Mouse (Mus musculus) brain, embryonic 14.5 days (tissue): ENCODE results near the gene Mvd. TPM values are rescaled to one million over a fixed set of nuclear protein-coding genes. Genes with fewer than 3 reads are reported as not detected.
A peak's percentile ranks its signal among the peaks of the same experiment; 100 is the strongest.

Experiments used
- DNase-seq: peaks from one replicate; pipeline ENCODE4 v3.0.0-alpha.2; 2011; ENCODE audit warnings: low read depth
- CTCF ChIP-seq: fragments of 200-500 bp; IDR thresholded peaks from 2 replicates; pipeline ENCODE4 v1.5.1; 2012; ENCODE audit warnings: inconsistent platforms, mild to moderate bottlenecking, moderate library complexity, borderline replicate concordance; ENCODE audit not compliant: insufficient read depth, insufficient read length; ENCODE audit errors: extremely low read depth
- POLR2A ChIP-seq: fragments of 200-500 bp; IDR thresholded peaks from 2 replicates; pipeline ENCODE4 v1.6.1; 2012; ENCODE audit warnings: mild to moderate bottlenecking, inconsistent platforms, borderline replicate concordance; ENCODE audit not compliant: poor library complexity, insufficient read depth, insufficient read length, severe bottlenecking; ENCODE audit errors: extremely low read depth
- polyA plus RNA-seq: library from polyadenylated mRNA; depleted of rRNA; stranded (reverse); fragments of >200 nt; gene quantifications from 2 replicates; pipeline ENCODE4 v1.2.3, GENCODE M21; 2012

Mvd gene
- polyA plus RNA-seq, 1 experiment: 60.8 TPM

DNA sequence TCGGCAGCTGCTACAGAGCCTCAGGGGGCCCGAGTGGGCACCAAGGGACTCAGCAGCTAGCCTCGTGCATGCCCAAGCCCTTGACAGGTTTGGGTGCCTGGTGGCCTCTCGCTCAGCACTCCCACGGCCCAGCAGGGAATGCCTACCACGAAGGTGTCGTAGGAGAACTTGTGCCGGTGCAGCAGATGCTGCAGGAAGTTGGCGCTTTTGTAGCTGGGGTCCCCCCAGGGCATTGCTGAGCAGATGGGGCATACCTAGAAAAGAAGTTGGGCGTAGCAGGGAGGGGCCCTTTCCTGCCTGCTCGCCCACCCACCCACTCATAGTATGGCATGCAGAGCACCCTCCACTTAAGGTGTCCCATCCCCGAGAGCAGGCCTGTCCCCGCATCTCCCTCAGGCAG is 24.6 kb upstream of the Mvd start:
- no peak for DNase-seq
- TF ChIP-seq CTCF: no peak
- no peak for TF ChIP-seq POLR2A

DNA sequence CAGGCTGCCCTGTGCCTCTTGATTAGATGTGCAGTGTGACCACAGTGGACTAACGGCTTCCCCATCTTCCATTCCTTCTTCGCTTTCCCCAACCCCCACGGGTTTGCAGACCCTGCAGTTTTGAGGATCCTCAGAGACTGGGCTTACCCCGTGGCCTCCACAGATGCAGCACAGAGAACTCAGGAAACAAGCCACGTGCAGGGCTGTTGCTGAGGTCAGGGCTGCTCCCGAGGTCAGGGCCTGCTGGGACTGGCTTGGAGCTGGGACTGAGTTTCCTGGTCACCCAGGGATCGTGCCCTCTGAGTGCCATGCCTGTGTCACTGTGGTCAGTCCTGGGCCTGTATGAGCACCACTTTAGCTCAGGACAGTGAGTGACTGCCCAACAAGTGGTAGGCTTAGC is 21.8 kb upstream of the Mvd start:
- TF ChIP-seq POLR2A (no peak), CTCF (no peak)
- no peak for DNase-seq

GRCm38 (mm10) chr8:122463651-122464640 is 20.7 kb upstream of the Mvd start:
- no peak for DNase-seq
- TF ChIP-seq CTCF (no peak), POLR2A (no peak)

- DNase-seq: no peak
- TF ChIP-seq CTCF: no peak
- TF ChIP-seq POLR2A: no peak
These were observed 19.3 kb upstream of the Mvd start for GRCm38 (mm10) chr8:122462510-122462909.

DNA sequence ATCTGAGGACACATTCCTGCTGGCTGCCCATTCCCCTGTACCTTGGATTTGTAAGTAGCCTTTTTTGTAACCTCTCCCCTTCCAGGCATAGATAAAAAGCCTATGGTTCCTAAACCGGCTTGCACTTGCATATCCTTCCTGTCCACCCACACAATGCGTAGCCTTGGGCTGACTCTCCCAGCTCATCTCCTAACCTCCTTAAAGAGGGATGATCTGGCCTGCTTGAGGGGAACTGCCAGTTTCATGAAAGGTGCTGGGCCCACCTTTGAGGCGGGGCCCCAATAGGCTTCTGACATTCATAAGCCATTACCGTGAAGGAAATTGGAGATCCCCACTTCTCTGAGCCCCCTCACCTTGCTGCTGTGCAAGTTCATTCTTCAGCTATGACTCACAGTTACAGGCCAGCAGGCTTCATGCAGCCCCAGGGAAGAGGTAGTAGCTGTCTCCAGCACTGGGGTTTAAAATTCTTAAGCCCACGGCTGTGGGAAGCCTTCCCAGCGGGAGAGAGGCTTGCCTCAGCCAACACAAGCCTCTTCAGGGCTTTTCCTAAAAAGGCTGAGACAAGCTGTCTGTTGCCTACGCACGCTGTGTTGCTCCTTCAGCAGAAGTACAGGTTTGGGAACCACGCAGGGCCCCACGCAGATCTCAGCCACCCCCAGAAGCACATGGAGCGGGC is 18.4 kb upstream of the Mvd start:
- no peak for TF ChIP-seq POLR2A
- no peak for TF ChIP-seq CTCF

DNA sequence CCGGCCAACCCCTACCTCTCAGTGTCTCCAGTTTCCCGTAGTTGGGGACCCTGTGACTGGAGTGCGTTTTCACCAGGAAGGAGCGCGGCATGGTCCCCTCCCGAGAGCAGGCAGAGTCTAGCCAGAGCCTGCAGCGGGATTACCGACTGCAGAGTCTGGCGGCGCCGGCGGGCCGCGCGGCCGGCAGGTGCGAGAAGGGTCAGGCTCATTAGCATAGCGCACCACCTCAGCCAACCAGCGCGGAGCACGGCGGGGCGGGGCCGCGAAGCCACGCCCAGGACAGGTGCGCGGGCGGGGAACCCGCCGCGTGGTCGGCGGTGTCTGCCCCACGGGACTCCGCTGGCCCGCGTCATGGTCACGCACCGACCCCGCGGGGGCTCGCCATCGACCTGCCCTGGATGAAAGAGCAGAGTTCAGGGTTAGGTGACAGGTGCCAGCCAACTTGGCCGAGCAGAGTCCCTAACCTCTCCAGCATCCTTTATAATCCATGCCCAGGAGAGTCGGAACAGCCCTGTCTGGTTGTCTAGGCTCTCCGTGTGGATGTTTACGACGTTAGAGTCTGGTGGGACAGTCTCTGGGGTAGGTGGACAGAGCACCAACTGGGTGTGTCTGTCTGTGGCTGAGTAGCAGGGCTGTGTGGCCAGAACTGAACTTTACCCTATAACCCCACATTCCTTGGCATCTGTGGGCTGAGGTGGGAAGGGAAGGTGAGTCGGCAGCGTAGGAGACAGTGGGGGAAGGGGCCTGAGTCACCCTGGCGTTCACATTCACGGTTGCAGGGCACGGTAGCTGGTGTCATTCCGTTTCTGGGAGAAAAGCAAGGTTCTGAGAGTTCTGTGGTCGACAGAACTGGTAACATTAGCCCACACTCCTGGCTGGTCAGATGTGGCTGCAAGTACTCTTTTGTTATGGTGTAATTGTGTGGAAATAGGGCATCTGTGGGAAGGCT is 17.6 kb upstream of the Mvd start, which contains the start of gene Snai3:
TSS of gene Snai3 (minus strand) at position 210 of the 949 bp plus-strand sequence.
- peak; percentile 34 for DNase-seq
- TF ChIP-seq POLR2A: no peak
- no peak for TF ChIP-seq CTCF

More for the DNA sequence above, 18.4 kb upstream of the Mvd start:
- DNase-seq: no peak

DNA sequence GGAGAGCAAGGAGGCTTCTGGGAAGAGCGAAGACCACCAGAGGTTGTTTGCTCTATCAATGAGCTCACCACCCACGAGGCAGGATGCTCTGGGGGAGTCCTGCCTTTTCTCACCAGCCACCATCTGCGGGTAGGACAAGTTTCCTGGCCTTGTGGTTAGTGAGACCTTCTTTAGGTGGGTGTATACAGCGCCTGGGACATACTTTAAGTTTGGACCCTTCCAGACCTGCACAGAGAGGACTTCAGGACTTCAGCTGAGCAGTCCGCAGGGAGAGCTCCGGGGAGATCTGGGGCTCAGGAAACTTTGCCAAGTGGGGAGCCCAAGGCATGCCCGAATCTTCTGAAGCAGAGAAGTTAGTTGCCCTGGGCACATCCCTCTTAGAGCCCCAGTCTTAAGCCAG is 16.8 kb upstream of the Mvd start:
- DNase-seq: no peak
- TF ChIP-seq CTCF (no peak), POLR2A (no peak)

GRCm38 (mm10) chr8:122459218-122459900 is 16.1 kb upstream of the Mvd start:
- DNase-seq: no peak
- TF ChIP-seq POLR2A (no peak), CTCF (peak; percentile 39; the same call in 1 of the 2 replicates)

DNA sequence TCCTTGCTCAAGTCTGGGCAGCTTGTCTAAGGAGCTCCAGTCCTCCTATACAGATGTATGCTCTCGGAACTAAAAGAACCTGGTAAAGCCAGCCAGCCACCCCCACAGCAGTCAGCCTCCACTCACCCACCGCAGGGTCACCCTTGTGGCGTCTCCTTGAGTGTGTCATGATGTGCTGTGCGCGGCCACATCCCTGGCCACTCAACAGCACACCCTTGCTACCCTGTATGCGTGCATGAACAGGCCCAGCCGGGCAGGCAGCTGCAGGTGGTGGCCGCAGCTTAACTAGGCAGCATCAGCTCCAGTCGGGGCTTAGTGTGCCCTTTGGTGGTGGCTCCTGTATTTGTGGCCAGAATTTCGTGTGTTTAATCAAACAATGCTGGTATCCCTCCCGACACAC is 13.9 kb upstream of the Mvd start:
- no peak for TF ChIP-seq POLR2A
- TF ChIP-seq CTCF: no peak
- no peak for DNase-seq

- no peak for DNase-seq
- no peak for TF ChIP-seq POLR2A
- TF ChIP-seq CTCF: no peak
These were observed 11.2 kb upstream of the Mvd start for GRCm38 (mm10) chr8:122454409-122454808.
